Mouse (Mus musculus) B cell, adult 2 months (primary cell): ENCODE data around the gene Cebpa.
A peak's percentile ranks its signal among the peaks of the same experiment; 100 is the strongest.

Experiments used
- DNase-seq, 2 experiments: peaks; one replicate each; pipeline ENCODE4 v3.0.0; 2022

The Cebpa gene

DNA sequence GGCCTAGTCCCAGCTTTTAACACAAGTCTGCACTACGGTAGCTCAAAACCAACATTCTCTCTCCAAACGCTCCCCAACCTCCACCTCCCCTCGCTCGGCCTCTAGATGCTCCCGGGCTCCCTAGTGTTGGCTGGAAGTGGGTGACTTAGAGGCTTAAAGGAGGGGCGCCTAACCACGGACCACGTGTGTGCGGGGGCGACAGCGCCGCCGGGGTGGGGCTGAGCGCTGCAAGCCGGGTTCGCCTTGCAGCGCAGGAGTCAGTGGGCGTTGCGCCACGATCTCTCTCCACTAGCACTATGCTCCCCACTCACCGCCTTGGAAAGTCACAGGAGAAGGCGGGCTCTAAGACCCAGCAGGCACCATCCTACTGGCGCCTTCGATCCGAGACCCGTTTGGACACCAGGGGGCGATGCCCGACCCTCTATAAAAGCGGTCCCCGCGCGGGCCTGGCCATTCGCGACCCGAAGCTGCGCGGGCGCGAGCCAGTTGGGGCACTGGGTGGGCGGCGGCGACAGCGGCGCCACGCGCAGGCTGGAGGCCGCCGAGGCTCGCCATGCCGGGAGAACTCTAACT, at the start of gene Cebpa:
Cebpa (plus strand) TSS at position 453 of the 573 bp plus-strand sequence.
- peak; percentile 82 to 84 for DNase-seq

- DNase-seq, result no peak
These were observed 42.4 kb upstream of the Cebpa start for GRCm38 (mm10) chr7:35076645-35077044.

DNA sequence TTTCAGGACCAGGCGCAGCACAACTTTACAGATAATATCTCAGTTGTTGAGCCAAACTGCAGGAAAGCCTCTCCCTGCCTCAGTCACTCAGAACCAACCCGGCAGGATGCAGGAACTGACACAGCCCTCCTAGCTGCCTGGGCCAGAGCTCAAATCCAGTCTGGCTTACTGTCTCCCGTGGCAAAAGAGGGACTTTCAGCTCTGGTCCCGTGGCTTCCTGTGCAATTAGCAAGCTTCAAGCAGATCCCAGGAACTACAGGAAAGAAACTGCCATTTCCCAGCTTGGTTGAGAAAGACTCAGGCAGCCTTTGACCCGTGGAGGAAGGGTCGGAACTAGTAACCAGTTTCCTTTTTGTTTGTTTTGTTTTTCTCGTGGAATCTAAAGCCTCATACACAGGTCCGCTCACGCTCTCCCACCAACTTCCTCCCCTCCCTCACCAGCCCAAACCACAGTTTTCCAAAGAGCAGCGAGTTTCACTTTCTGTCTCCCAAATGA, 38.2 kb upstream of the Cebpa start:
- DNase-seq, result no peak

DNA sequence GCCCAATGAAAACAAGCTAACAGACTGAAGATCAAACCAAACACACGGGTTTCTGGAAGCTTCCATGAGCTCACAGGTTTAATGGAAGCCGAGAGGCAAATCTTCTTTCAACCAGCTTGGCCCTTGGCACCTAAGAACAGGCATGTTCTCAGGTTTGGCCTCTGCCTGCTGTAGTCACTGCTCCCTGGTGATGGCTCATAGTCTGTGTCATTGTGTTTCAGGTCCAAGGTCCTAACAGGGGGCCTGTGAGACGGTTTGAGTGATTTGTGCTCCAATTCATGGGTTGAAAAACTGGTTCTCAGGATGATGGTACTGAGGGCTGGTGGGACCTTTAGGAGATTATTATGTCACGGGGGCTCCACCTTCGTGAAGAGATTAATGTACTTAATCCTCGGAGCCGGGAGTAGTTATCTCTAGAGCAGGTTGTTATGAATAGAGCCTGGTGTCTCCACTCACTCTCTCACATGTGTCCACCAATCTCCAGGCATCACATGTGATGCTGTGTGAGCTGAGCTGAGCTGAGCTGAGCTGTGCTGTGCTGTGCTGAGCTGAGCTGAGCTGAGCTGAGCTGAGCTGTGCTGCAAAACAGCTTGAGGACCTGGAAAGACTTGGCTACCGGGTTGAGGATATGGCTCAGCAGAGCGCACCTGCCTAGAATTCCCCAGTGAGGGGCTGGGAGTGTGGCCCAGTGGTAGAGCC, 37.5 kb upstream of the Cebpa start:
- no peak for DNase-seq

DNA sequence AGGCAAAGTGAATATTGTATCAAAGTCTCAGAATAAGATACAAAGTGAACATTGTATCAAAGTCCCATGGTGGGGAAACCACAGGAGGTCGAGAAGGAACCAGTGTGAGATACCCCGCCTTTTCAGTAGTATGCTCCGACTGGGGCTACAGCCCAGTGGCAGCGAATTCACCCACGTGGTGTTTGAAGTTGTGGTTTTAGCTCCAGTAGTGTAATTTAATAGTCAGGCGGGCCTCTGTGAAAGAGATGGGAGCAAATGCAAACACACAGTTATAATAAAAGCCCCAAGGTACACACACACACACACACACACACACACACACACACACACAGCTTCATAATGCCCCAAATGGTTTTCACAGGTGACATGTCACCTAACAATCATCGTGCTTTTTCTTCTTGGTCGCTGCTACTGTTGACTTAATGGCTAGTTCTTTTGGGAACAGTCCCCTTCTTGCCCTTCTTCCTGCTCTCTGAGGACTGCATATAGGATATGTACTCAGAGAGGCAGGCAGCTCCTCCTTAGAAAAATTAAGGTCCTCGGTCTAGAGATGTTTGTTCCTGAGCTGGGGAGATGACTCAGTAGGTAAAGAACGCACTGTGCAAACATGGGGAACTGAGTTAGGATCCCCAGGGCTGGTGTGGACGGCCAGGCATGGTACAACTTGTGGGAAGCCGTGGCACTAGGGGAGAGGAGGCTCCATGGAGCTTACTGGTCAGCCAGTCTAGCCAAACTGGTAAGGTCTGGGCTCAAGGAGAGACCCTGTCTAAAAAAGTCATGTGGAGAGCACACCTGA, 34.3 kb upstream of the Cebpa start:
- no peak for DNase-seq

- DNase-seq, result no peak
These were observed 32.7 kb upstream of the Cebpa start for GRCm38 (mm10) chr7:35086271-35086861.

DNA sequence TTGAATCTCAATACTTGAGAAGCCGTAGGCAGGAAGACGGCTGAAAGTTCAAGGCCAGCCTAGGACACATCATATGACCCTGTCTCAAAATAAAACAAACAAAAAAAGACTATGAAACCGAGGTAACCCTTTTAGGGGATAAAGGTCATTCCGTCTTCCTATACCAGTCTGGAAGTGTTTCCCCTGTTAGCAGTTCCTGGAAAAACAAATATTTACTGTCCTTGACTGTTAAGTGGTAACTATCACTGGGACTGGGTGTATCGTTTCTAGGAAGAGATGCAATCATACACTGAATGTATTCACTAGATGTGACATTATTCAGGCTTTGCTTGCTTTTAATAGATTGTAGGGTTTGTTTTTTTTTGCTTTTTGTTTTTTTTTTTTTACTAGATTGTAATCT, 28.5 kb upstream of the Cebpa start:
- DNase-seq, result no peak

DNA sequence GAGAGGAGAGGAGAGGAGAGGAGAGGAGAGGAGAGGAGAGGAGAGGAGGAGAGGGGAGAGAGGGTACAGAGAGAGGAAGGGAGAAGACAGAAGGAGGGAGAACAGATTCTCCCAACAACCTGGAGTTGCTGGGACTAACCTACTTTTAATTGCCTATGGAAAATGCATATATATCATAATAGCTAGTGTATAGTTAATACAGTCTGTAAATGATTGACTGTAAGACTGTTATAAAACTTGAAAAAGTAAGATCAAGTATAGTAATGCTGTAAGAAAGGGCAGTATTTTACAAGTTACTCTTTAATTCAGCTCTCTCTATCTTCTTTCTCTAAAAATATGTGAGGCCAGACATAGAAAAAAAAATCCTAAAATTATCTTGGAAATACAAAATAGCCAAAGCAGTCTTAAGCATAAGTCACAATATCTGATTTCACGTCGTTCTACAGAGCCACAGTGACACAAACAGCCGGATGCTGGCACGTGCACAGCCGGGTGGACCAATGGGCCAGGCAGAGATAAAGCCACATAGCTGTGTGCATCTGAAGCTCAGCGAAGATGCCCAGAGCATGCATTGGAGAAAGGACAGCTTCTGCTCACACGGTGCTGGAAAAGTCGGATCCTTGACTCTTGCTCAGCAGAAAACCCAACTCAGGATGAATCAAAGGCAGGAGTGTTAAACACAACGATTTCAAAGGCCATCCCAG, 24.0 kb upstream of the Cebpa start:
- DNase-seq, result no peak

- DNase-seq, result no peak
These were observed 20.3 kb upstream of the Cebpa start for GRCm38 (mm10) chr7:35098777-35099176.

- DNase-seq, result no peak
These were observed 19.6 kb upstream of the Cebpa start for GRCm38 (mm10) chr7:35099528-35099927.

DNA sequence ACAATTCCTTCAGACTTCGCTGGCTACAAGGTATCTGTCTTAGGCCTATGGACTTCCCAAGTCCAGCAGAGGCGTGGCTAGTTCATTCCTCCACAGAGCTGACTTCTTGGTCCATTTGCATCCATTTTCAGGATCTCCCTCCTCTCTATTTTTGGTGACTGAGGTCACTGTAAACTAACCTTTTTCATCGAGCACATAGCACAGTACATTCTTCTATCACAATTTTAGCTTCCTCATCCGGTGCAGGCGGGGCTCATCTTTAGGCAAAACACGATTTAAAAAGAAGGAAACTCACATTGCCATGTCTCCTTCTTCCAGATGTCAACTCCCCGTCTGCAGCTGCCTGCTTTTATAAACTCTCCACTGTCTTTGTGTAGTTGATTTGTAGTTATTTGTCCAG, 12.5 kb upstream of the Cebpa start:
- no peak for DNase-seq

- no peak for DNase-seq
These were observed 11.5 kb upstream of the Cebpa start for GRCm38 (mm10) chr7:35107630-35108029.

GRCm38 (mm10) chr7:35108046-35108445, 11.0 kb upstream of the Cebpa start:
- no peak for DNase-seq

- no peak for DNase-seq
These were observed 10.4 kb upstream of the Cebpa start for GRCm38 (mm10) chr7:35108663-35109062.

GRCm38 (mm10) chr7:35113136-35113535, 6.0 kb upstream of the Cebpa start:
- DNase-seq, result no peak

GRCm38 (mm10) chr7:35113721-35114120, 5.4 kb upstream of the Cebpa start:
- DNase-seq, result no peak

GRCm38 (mm10) chr7:35116524-35116923, 2.6 kb upstream of the Cebpa start:
- DNase-seq, result no peak

DNA sequence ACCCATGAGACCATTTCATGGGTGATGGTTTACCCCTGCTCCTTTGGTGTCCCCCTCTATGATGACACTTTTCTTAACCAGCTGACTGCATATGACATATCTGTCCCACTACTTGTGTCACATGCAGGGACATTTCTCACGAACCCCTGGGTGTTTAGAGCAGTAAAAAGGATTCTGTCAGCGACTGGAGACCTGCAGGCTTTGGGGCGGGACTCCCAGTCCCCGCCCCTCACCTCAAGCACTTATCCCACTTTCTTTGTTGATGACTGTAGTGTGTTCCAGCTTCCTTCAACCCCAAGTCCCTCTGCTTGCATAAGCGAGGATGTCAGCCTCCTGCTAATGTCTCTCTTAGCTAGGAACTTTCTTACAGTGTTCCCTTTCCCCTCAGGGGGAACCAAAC, 2.0 kb upstream of the Cebpa start:
- no peak for DNase-seq

DNA sequence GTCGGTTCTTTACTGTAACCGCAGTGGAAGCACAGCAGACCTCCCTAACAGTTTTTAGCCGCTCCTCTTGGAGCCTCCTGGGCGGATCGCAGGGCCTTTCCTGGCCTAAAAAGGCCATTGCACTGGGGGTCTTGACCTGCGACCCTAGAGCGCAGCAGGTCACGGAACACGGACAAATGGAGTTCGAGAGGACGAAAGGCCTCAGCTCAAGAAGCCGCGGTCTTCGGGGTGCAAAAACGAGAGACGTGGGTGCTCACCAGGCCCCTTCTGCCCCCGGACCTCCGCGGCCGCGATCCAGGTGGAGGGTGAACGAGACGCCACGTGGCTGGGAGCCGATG, 1.4 kb upstream of the Cebpa start:
- DNase-seq, result no peak

GRCm38 (mm10) chr7:35118099-35118781, 853 bp upstream of the Cebpa start:
- DNase-seq, result peak; percentile 53

DNA sequence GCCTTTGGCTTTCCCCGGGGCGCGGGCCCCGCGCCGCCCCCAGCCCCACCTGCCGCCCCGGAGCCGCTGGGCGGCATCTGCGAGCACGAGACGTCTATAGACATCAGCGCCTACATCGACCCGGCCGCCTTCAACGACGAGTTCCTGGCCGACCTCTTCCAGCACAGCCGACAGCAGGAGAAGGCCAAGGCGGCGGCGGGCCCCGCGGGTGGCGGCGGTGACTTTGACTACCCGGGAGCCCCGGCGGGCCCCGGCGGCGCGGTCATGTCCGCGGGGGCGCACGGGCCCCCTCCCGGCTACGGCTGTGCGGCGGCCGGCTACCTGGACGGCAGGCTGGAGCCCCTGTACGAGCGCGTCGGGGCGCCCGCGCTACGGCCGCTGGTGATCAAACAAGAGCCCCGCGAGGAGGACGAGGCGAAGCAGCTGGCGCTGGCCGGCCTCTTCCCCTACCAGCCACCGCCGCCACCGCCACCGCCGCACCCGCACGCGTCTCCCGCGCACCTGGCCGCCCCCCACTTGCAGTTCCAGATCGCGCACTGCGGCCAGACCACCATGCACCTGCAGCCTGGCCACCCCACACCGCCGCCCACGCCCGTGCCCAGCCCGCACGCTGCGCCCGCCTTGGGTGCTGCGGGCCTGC, 533 bp downstream of the Cebpa start:
- DNase-seq, result peak in 1 of 2 experiments; percentile 21
